Mouse (Mus musculus) right cerebral cortex, postnatal 25 days (tissue): ENCODE data around the gene Slc4a5.
A peak's percentile ranks its signal among the peaks of the same experiment; 100 is the strongest.
"Not testable (repeated sequence)": the region's sequence is repeated elsewhere in the genome, so short reads cannot be mapped to it uniquely, and the experiment has no call there.

Source experiments
- DNase-seq: peaks from one replicate; pipeline ENCODE4 v3.0.0; 2022

Gene Slc4a5

DNA sequence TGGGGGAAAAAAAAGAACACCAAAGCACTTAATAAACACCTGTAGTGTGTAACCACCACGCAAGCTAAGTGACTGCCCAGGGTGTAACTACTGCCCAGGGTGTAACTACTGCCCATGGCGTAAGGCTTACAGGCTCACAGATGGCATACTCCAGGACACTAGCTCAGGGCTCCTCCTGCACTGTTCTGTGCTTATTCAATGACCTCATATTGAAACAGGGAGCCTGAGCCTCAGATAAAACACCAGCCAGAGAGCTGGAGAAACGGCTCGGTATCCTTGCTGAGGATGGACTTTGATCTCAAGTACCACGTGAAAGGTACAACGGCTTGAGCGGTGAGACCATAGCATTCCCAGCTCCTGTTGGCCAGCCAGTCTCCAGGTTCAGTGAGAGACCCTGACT is 92.4 kb downstream of the Slc4a5 start:
- DNase-seq: no peak

DNA sequence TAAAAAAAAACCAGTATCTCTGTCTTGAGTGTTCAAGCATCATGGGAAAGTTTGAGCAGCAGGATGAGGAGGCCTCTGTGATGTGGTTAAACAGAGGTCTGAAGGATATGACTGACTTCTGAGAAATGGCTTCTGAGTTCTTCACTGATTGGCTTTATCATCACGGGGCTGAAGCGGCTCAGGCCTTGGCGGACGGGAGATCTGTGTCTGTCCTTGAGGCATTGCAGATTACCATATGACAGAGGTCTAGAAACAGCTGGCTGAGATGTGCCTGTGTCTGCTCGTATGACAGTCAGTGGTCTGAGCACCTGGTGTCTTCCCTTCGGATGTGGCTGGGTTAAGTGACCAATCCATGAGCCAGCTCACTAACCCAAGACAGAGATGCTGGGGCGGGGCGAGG is 92.9 kb downstream of the Slc4a5 start:
- DNase-seq: no peak

- no peak for DNase-seq
Measured at GRCm38 (mm10) chr6:83315293-83315692, 95.7 kb downstream of the Slc4a5 start.

DNA sequence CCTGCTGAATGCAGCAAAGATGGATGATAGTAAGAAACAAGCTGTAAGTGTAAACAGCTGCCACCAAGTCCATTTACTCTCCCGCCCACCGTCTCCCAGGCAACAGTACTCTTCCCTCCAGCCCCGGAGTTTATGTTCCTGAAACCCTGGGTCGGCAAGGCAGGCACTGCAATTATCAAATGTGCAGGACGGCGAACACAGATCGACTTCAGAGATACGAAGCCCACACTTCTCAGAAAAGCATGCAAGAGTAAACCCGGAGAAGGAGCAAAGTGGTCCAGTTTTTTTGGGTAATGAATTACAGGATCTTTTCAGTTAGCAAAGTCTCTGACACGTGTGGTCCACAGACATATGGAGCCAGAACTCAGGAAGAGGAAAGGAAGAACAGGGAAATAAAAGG is 96.4 kb downstream of the Slc4a5 start:
- DNase-seq: no peak

GRCm38 (mm10) chr6:83317108-83317741 is 97.6 kb downstream of the Slc4a5 start:
- peak; percentile 91 for DNase-seq

GRCm38 (mm10) chr6:83321927-83322326 is 102.3 kb downstream of the Slc4a5 start:
- no peak for DNase-seq

- DNase-seq: no peak
Measured at GRCm38 (mm10) chr6:83322794-83323193, 103.2 kb downstream of the Slc4a5 start.

GRCm38 (mm10) chr6:83323652-83324419 is 104.2 kb downstream of the Slc4a5 start:
- no peak for DNase-seq

- peak; percentile 94 for DNase-seq
Measured at GRCm38 (mm10) chr6:83325525-83326393, 106.1 kb downstream of the Slc4a5 start, which contains the start of the genes Mthfd2 and Mob1a. Mthfd2 (minus strand) TSS chr6:83325908. Mob1a (plus strand) TSS chr6:83326016.

DNA sequence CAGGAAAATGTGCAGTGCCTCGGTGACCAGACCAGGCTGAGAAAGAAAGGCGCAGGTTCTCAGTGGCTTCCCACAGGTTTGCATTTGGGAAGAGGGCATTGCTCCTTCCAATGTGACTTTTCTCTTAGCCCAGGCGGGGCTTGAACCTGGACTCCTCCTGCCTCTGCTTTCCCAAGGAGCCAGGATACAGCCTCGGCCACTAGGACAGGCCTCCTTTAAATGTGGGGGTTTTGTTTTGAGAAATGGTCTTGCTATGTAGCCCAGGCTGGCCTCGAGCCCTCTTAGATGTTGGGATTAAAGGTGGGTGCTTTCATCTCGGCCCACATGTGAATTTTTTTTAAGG is 106.7 kb downstream of the Slc4a5 start:
- no peak for DNase-seq

DNA sequence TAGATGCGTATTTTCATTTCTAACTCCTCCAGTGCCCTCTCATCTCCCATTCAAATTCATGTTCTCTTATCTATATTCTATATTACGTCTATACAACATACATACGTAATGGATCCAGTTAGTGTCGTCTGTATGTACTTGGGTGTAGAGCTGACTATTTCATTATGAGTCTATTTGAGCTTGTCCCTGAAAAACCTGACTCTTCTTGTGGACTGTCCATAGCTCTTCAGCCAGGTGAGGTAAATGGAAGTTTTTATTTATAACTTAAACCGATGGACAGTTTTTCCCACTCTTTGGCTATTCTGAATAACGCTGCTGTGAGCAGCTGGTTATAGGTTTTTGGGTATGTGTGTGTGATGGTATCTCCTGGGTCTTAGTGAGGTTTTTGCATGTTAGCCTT is 107.1 kb downstream of the Slc4a5 start:
- no peak for DNase-seq

DNA sequence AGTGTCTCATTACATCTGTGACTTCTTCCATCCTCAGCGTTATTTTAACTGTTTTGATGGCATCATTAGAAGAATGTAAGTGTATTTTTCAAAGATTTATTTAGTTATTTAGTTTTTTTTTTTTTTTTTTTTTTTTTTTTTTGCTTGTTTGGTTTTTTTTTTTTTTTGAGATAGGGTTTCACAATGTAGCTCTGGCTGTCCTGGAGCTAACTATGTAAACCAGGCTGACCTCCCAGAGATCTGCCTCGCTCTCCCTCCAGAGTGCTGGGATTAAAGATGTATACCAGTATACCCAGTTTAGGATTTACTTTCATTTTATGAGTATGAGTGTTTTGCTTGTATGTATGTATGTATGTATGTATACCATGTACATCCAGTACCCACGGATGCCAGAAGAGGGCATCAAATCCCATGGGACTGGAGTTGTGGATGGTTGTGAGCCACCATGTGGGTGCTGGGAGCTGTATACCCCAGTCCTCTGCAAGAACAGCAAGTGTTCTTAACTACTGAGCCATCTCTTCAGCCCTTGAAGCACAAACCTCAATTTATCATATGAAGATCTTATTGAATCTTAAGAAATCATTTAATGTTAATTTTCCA is 108.1 kb downstream of the Slc4a5 start:
- no peak for DNase-seq

DNA sequence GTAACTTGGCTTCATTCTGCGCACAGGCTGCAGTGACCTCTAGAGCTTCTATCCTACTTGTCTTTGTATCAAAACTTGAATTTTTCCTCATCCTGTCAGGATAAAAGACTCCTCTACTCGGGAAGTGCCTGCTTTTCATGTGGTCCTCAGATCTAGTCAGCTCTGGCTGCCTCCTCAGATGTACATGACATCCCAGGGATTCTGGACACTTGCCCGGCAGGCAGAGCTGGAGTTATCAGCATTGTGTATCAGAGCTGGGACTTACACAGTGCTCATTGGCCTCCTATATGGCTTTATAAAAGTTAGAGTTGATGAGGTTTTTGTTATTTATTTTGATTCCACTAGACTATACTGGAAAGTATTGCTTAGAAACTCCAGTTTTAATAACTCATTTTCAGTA is 121.8 kb downstream of the Slc4a5 start:
- no peak for DNase-seq

- no peak for DNase-seq
Measured at GRCm38 (mm10) chr6:83342957-83343356, 123.3 kb downstream of the Slc4a5 start.

GRCm38 (mm10) chr6:83345285-83345684 is 125.7 kb downstream of the Slc4a5 start:
- DNase-seq: not testable (repeated sequence)

GRCm38 (mm10) chr6:83347916-83348315 is 128.3 kb downstream of the Slc4a5 start:
- DNase-seq: no peak

DNA sequence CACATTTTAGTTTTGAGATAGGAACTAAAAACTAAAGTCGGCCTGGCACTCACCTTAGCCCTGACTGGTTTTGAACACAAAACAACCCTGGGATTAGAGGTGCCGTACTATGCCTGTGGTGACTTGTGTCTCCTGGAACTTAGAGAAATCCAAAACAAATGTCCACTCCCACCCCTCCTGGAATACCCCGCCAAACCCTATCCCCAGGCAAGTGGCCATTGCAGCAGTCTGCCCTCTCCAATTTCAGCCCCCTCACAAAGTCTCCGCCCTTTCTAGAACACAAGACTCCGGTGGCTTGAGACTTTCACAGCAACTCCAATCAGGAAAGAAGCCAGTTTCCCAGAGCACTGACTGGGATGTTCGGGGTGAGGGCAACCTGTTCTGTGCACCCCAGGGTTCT is 129.2 kb downstream of the Slc4a5 start, which contains the start of gene Bola3:
TSS of gene Bola3 (plus strand) at position 275 of the 400 bp plus-strand sequence.
- DNase-seq: no peak

DNA sequence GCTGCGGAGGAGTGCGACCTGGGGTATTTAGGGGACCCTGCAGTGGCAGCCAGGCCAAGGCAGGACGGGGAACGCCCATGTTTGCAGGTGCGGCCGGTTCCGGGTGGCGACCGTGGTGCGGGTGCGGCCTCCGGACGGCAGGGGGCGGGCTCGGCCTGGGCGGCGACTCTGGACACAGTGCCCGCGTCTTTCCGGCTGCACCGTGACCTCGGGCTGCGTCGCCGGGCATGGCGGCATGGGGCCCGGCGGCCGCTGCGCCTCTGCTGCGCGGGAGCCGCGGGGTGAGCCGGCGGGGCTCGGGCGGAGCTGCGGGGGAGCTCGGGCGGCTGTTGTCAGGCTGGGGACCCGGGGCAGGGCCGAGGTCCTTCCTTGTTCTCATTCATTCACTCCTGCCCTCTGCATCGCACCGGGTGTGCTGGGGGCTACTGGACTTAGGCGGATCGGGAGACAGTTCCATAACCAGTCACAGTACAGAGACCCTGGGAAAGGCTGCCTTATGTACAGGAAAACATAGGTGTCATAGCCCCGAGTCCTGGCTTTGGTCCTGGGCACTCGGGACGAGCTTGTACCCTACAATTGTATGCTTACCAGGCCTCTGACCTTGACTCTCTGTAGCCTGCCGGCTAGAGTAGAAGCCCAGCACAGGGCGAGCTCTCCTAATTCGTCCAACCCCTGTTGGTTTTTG is 129.8 kb downstream of the Slc4a5 start:
- DNase-seq: peak; percentile 88

DNA sequence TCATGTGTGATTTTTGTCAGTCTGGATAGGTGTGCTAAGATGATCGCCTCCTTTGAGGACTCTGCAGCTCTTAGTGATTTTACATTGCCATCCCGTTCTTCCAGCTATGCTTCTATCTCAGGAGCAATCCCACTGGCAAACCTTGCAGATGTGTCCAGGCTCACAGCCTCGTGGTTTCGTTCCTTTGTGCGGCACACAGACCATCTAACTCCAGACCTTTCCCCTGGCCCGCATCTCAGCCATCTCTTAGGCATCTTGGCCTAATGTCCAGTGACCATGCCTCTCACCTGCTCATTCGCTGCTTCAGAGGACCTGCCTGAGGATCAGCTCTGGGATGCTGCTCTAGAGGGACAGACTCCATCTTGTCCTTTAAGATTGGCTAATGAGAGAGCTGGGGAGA is 130.5 kb downstream of the Slc4a5 start:
- DNase-seq: no peak

DNA sequence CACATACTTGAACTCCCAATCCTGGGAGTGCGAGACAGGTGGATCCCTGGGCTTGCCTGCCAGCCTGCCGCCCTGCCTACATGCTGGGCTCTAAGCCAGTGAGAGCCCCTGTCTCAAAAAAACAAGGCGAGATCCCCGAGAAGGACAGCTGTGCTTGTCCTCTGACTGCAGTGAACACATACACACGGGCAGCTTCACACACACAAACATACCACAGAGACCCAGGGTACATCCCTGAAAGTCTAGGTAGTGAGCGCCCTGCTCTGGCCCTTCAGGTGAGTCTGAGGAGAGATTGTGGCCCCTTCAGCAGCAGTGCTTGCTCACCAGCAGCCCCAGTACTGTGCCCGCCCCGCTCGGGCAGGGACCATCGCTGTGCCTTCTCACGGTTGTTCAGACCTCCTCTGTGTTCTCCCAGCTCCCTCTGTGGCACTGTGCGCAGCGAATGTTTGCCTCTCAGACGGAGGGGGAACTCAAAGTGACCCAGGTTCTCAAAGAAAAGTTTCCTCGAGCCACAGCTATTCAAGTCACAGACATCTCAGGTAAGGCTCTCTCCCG is 131.3 kb downstream of the Slc4a5 start:
- no peak for DNase-seq

- DNase-seq: no peak
Measured at GRCm38 (mm10) chr6:83351490-83352160, 132.0 kb downstream of the Slc4a5 start.
